Mouse (Mus musculus) inflammation-experienced regulatory T-cells, adult 6 months (primary cell): Measurements from ENCODE around the gene Hist1h1d. TPM values are rescaled to one million over a fixed set of nuclear protein-coding genes. Genes with fewer than 3 reads are reported as not detected.
"Not testable (repeated sequence)": the region's sequence is repeated elsewhere in the genome, so short reads cannot be mapped to it uniquely, and the experiment has no call there.

Experiments used
- ATAC-seq: one replicate; pipeline ENCODE4 v1.8.0; 2017
- polyA plus RNA-seq, 3 experiments: library from polyadenylated mRNA; unstranded; fragments of 100-300 nt; shearing (Covaris generic); gene quantifications; one replicate each; pipeline ENCODE4 v1.2.1; 2017

Gene Hist1h1d
- polyA plus RNA-seq, 3 experiments from 2014 or later = 0.20 to 0.36 (median 0.34) TPM

- ATAC-seq = peak; percentile 13
Measured at GRCm38 (mm10) chr13:23530181-23530900, 22.7 kb upstream of the Hist1h1d start.

GRCm38 (mm10) chr13:23530901-23531875, 21.9 kb upstream of the Hist1h1d start, which contains the start of gene Hist1h4h:
Gene Hist1h4h, plus strand, starts transcription at chr13:23531050.
- ATAC-seq = peak; percentile 73

DNA sequence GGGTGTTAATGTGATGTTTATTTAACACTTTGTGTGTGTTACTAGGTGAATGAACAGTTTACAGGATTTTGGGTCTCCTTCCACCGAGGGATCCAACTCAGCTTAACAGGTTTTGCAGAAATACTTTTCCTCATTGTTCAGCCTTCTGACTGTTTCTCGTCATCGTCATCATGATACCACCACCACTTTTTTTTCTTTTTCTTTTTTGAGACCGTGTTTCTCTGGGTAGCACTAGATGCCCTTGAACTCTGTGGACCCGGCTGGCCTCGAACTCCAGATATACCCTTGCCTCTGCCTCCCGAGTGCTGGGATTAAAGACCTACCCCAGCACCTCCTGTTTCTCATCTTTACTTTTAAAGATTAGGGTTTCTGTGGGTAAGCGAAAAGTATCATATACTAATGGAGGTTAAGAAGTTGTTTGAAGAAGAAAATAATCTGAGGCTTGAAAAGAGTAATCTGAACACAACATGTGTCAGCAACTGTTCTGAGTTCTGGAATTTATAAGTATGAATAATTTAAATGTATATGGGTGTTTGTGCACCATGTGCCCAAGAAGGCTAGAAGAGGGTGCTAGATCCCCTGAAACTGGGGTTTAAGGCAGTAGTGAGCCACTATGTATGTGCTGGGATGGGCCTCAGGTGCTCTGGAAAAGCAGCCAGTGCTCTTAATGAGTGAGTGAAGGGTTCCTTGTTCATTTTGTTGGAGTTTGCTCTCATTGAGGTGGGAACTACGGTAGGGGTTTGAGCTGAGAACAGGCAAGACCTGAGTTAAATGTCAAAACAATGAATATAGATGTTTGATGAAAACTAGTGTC, 20.6 kb upstream of the Hist1h1d start:
- no peak for ATAC-seq

GRCm38 (mm10) chr13:23533560-23534367, 19.3 kb upstream of the Hist1h1d start, which contains the start of gene Hist1h2af:
Gene Hist1h2af, plus strand, starts transcription at chr13:23533906.
- peak; percentile 31 for ATAC-seq

DNA sequence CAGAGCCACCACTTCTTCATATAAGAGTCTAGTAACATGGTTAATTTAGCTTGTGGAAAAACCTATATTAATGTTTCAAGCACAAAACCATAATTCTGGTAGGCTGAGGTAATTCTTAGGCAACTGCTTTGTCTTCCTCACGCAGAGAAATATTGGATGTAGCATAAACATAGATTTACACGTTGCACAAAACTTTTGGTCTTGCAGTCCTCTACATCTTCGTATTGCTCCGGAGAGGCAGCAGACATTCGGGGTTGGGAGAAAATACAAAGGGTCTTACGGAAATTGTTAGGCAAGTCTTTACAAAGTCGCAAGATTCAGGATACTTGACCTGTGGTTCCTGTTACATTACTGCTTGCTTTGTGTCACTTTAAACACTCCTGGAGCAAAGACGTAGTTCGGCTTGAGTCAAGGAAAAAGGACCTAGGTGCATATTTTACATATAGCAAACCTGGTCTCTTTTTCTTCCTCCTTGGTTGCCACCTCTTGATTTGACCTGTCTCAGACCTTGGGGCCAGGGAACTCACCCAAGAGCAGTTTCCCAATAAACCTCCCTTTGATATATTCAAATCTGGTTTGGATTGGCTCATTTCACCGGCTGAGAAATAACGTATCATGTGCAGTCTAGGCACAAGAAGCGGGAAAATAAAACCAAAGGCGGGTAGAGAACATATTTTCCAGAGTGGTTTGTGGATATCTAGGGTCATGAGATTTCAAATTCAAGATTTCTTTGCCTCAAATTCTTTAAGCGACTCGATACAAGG, 18.5 kb upstream of the Hist1h1d start:
- no peak for ATAC-seq

DNA sequence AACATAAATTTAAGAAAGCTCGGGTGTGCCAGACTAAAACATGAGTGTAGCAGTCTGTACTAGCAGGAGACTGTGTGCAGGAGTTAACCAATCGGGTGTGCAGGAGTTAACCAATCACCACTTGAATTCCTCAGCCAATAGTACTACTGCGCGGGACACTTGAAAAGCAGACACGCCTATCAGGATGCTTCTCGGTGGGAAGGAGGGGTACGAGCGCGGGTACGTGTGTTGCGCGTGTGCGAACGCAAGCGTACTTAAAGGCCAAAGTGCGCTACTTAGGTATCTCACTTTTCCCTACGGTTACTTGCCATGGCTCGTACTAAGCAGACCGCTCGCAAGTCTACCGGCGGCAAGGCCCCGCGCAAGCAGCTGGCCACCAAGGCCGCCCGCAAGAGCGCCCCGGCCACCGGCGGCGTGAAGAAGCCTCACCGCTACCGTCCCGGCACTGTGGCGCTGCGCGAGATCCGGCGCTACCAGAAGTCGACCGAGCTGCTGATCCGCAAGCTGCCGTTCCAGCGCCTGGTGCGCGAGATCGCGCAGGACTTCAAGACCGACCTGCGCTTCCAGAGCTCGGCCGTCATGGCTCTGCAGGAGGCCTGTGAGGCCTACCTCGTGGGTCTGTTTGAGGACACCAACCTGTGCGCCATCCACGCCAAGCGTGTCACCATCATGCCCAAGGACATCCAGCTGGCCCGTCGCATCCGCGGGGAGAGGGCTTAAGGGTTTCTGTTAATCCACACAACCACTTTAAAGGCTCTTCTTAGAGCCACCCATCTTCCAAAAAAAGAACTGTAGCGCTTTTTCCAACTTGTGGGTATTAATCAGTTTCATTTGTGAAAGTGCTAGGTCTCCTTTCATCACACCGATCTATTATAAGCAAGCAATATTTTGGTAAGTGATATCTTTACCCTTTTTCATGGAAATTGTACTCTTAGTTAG, 17.7 kb upstream of the Hist1h1d start, which contains the start of gene Hist1h3g:
Gene Hist1h3g, plus strand, starts transcription at position 286 of the 939 bp plus-strand sequence.
- ATAC-seq = peak; percentile 73

GRCm38 (mm10) chr13:23536076-23536822, 16.8 kb upstream of the Hist1h1d start:
- no peak for ATAC-seq

DNA sequence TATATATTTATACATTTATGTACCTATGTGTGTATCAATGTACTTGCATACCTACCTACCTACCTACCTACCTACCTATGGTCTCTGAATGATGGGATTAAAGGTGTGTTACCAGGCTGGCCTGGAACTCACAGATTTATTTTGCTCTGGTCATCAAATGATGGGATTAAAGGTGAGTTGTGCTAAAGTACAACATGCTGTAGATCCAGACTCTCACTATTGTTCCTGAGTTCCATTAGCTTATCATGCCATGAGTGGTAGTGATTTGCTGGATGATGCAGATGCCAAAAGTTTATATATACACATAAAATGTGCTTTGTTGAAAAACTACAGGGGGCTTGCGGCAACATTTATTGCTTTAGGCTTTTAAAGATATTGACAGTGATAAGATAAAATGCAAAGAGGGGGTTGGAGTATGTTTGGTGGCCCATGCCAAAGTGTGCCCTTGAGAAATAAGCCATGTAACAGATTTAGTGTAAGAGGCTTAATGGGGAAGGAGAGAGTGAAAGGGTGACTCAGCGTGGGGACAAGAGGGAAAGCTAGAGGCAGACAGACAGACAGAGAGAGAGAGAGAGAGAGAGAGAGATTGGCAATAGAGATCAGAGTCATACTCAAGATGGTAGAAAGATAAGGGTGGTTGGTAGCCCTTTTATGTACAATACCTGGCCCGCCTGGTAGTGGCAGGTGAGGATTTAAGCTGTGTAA, 15.9 kb upstream of the Hist1h1d start:
- no peak for ATAC-seq

DNA sequence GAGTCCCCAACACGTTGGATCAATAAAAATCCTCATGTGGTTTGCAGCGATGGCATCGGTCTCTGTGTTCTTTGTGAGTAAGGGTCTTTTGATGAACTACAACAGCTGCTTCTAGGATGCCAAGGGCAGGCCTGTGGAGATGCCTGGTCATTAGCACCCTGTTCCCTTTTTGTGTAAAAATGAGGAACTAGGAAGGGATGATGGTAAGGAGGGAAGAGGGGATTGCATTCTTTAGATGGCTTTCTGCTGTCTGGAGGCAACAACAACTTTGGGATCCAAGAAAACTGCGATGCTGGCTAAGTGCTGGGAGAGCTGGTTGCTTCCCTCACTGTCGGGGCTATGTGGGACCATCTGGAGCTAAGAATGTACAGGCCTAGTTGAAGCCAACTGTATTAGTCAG, 14.8 kb upstream of the Hist1h1d start:
- ATAC-seq = no peak

GRCm38 (mm10) chr13:23539821-23540220, 13.2 kb upstream of the Hist1h1d start:
- ATAC-seq = not testable (repeated sequence)

- no peak for ATAC-seq
Measured at GRCm38 (mm10) chr13:23541497-23541896, 11.6 kb upstream of the Hist1h1d start.

DNA sequence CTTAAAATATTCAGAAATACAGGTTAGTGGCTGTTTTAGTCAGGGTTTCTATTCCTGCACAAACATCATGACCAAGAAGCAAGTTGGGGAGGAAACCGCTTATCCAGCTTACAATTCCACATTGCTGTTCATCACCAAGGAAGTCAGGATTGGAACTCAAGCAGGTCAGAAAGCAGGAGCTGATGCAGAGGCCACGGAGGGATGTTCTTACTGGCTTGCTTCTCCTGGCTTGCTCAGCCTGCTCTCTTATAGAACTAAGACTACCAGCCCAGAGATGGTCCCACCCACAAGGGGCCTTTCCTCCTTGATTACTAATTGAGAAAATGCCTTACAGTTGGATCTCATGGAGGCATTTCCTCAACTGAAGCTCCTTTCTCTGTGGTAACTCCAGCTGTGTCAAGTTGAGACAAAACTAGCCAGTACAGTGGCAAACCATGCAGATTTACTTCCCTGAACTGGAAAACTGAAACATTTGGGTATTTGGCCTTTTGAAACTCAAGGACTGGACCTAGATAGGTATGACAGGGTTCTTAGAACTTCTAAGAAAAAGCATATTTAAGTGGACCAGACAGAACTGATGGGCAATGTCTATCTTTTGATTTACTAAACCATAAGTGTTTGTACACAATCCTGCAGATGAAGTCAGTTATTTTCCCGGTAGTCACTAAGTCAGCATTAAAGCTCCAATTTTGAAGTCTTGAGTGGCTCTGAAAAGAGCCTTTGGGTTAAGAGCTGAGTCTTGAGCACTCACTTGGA, 10.7 kb upstream of the Hist1h1d start:
- not testable (repeated sequence) for ATAC-seq

- peak; percentile 90 for ATAC-seq
Measured at GRCm38 (mm10) chr13:23542999-23543607, 10.0 kb upstream of the Hist1h1d start, which contains the start of gene Hist1h2bh. Gene Hist1h2bh, minus strand, starts transcription at chr13:23543392.

- ATAC-seq = peak; percentile 83
Measured at GRCm38 (mm10) chr13:23543965-23544786, 8.9 kb upstream of the Hist1h1d start, which contains the start of gene Hist1h3f. Gene Hist1h3f, plus strand, starts transcription at chr13:23544052.

GRCm38 (mm10) chr13:23544787-23545120, 8.3 kb upstream of the Hist1h1d start:
- ATAC-seq = peak; percentile 2

GRCm38 (mm10) chr13:23546694-23547093, 6.4 kb upstream of the Hist1h1d start:
- no peak for ATAC-seq
